Mouse (Mus musculus): ENCODE data around the gene Tfcp2l1. TPM values are rescaled to one million over a fixed set of nuclear protein-coding genes. Genes with fewer than 3 reads are reported as not detected.

Gene Tfcp2l1
- total RNA-seq, 2 experiments from 2014 or later = 2.1 to 2.4 TPM

DNA sequence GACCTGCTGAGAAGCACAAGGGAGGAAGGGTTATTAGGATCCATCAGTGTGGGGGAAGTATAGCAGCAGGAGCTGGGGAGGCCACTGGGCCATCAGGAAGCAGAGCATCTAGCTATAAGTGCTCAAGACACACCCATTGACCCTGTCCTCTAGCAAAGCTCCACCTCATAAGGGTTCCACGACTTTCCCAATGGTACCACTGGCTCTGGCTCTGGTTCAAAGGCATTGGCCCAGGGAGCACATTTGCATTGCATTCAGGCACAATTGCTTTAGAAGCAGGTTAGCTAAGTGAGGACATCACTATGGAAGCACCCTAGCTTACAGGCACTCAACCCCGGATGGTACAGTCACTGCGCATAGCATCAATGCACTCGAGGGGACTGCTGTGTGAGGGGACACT, 46.4 kb downstream of the Tfcp2l1 start:
- Histone ChIP-seq H3K27ac (no peak overlapping the region), H3K4me3 (no peak overlapping the region)
- TF ChIP-seq CTCF (conservative IDR thresholded peaks at IDR 0.05) = no peak
- DNase-seq (ENCODE audit: low spot score in 2 of 2) = no peak

GRCm38 (mm10) chr1:118681980-118682379, 54.2 kb downstream of the Tfcp2l1 start:
- no peak overlapping the region for H3K4me3 ChIP-seq
- TF ChIP-seq CTCF (conservative IDR thresholded peaks at IDR 0.05) = no peak
- DNase-seq (ENCODE audit: low spot score in 2 of 2) = no peak
- H3K27ac ChIP-seq = no peak overlapping the region

DNA sequence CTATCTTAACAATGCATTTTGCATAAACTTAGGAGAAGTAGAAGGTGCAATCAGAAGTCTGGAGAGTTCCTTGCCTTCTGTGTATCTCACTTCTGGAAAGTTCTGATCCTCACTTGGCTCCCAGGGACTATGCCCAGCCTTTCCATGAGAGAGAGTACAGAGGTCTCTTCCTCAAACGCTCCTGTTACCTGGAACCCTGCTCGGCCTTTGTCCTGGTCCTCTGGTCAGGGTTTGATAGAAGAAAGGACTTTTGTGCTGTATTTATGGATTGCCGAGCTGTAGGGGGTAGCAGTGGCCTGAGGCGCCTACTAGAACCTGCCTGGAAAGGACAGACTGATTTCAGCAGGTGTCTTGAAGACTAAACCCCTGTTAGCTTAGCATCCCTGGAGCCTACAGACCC, 55.9 kb downstream of the Tfcp2l1 start:
- DNase-seq (ENCODE audit: low spot score in 2 of 2) = no peak
- no peak for TF ChIP-seq CTCF (conservative IDR thresholded peaks at IDR 0.05)
- no peak overlapping the region for H3K4me3 ChIP-seq
- no peak overlapping the region for H3K27ac ChIP-seq

DNA sequence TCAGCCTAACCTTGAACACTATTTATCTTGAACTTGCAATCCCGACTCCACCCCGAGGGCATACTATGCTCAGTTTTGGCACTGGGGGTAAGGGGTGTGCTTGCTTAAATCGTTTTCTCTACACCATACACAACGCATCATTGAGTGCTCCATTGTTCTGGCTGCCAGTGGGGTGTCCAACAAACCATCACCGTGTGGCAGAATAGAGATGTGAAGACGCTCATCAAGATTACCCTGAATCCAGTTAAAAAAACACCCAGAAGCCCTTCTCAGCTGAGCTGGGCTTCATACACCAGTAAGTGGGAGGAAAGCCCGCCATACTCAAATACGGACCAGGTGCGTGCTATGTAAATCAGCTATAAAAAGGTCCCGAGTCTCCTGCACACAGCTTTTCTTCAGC, 60.0 kb downstream of the Tfcp2l1 start:
- TF ChIP-seq CTCF (conservative IDR thresholded peaks at IDR 0.05) = no peak
- Histone ChIP-seq H3K4me3 (no peak overlapping the region), H3K27ac (no peak overlapping the region)
- DNase-seq (ENCODE audit: low spot score in 2 of 2) = no peak

- no peak for TF ChIP-seq CTCF (conservative IDR thresholded peaks at IDR 0.05)
- DNase-seq (ENCODE audit: low spot score in 2 of 2) = no peak
- Histone ChIP-seq H3K4me3 (no peak overlapping the region), H3K27ac (no peak overlapping the region)
These were observed 62.1 kb downstream of the Tfcp2l1 start for GRCm38 (mm10) chr1:118689830-118690229.

DNA sequence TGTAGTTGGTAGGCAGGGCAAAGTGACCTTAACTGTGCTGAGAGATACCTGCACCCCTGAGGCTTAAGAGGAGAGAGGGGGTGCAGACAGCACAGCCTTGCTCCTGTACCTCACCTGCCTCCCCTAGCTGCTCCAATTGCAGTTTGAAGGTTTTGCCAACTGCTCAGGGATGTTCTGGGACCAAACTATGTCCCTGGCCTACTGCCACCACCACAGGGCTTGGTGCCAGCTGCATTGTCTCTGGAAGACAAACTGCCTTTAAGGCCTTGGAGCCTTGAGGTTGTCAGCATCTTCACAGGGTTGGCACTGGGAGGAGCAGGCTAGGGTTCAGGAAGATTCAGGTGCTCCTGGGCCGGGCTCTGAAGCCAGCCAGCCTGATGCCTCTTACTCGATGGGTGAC, 66.7 kb downstream of the Tfcp2l1 start:
- no peak for DNase-seq (ENCODE audit: low spot score in 2 of 2)
- Histone ChIP-seq H3K4me3 (no peak overlapping the region), H3K27ac (no peak overlapping the region)
- no peak for TF ChIP-seq CTCF (conservative IDR thresholded peaks at IDR 0.05)

DNA sequence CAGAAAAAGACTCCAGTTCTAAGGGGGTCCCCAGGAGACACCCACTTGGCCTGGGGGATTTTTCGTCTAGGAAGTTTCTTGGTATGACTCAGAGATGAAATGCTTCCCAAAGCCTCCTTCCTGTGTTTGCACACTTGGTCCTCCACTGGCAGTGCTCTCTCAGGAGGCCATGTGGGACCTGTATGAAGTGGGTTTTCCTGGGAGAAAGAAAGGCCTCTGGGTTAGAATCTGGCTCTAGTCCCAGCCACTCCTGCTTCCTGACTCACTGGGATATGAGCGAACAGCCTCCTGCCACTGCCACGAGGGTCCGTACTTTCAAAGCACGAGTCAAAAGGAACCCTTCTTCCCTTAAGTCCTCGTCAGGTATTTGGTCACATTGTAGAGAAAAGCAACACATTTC, 70.2 kb downstream of the Tfcp2l1 start:
- Histone ChIP-seq H3K27ac (no peak overlapping the region), H3K4me3 (no peak overlapping the region)
- DNase-seq (ENCODE audit: low spot score in 2 of 2) = no peak
- TF ChIP-seq CTCF (conservative IDR thresholded peaks at IDR 0.05) = no peak

- no peak for TF ChIP-seq CTCF (conservative IDR thresholded peaks at IDR 0.05)
- Histone ChIP-seq H3K4me3 (no peak overlapping the region), H3K27ac (no peak overlapping the region)
- no peak for DNase-seq (ENCODE audit: low spot score in 2 of 2)
These were observed 71.6 kb downstream of the Tfcp2l1 start for GRCm38 (mm10) chr1:118699118-118699890.

DNA sequence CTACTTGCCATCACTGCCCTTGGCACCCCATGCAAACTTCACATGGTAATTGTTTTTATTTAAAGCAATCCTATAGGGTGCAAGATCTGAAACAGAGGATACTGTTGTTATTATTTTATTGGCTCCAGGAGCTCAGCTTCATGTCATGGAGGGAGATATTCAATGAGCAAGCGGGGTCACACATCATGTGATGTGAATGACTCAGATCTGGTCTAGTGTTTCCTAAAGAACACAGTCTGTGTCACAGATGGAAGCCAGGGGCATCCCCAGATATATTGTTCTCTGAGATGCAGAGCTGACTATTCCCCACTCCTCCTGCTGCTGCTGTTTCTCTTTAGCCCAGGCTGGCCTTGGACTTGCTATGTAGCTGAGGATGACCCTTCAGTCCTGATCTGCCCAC, 72.2 kb downstream of the Tfcp2l1 start:
- H3K4me3 ChIP-seq = no peak overlapping the region
- no peak for TF ChIP-seq CTCF (conservative IDR thresholded peaks at IDR 0.05)
- DNase-seq (ENCODE audit: low spot score in 2 of 2) = no peak
- no peak overlapping the region for H3K27ac ChIP-seq

DNA sequence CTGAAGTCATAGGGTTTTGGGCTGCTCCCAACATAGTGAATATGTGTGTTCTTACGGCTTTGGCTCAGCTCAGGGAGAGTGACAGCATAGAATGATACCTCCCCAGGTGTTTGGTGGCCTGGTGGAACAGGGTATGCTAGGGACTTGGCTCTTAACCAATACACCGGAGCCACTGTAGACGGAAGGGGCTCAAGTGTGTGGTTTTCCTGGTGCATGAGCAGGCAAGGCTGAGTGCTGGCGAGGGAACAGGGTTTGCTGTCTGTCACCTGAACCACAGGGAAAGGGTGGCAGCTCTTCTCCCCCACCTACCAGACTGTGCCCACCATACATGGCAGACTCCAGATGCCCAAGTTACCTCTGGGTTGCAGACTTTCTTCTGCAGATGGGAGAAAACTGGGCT, 83.9 kb downstream of the Tfcp2l1 start:
- no peak for TF ChIP-seq CTCF (conservative IDR thresholded peaks at IDR 0.05)
- no peak for DNase-seq (ENCODE audit: low spot score in 2 of 2)
- no peak overlapping the region for H3K4me3 ChIP-seq
- no peak overlapping the region for H3K27ac ChIP-seq

DNA sequence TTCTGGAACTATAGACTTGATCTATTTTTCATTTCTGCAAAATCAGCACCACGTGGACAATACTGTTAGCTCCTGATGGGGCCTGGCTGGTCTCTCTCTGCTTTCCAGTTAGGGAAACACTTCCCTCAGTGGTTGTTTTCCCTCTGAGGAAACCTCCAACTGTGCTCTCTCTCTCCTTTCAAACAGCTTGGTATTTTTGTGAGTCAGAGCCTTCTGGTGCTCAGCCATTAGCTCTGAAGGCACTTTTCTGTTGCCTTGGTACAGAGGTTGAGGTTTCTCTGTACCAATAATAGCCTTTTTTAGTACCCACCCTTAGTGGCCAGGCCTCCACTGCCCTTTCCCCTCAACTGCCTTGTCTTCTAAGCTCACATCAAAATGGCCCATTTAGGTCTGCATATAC, 88.5 kb downstream of the Tfcp2l1 start:
- DNase-seq (ENCODE audit: low spot score in 2 of 2) = peak in 1 of 2 experiments; percentile 16
- TF ChIP-seq CTCF (conservative IDR thresholded peaks at IDR 0.05) = no peak
- H3K27ac ChIP-seq = no peak overlapping the region
- no peak overlapping the region for H3K4me3 ChIP-seq

- H3K4me3 ChIP-seq = no peak overlapping the region
- no peak for TF ChIP-seq CTCF (conservative IDR thresholded peaks at IDR 0.05)
- no peak for DNase-seq (ENCODE audit: low spot score in 2 of 2)
- H3K27ac ChIP-seq = no peak overlapping the region
These were observed 90.3 kb downstream of the Tfcp2l1 start for GRCm38 (mm10) chr1:118718055-118718454.

GRCm38 (mm10) chr1:118719699-118720098, 92.0 kb downstream of the Tfcp2l1 start:
- TF ChIP-seq CTCF (conservative IDR thresholded peaks at IDR 0.05) = no peak
- H3K4me3 ChIP-seq = no peak overlapping the region
- DNase-seq (ENCODE audit: low spot score in 2 of 2) = no peak
- no peak overlapping the region for H3K27ac ChIP-seq

DNA sequence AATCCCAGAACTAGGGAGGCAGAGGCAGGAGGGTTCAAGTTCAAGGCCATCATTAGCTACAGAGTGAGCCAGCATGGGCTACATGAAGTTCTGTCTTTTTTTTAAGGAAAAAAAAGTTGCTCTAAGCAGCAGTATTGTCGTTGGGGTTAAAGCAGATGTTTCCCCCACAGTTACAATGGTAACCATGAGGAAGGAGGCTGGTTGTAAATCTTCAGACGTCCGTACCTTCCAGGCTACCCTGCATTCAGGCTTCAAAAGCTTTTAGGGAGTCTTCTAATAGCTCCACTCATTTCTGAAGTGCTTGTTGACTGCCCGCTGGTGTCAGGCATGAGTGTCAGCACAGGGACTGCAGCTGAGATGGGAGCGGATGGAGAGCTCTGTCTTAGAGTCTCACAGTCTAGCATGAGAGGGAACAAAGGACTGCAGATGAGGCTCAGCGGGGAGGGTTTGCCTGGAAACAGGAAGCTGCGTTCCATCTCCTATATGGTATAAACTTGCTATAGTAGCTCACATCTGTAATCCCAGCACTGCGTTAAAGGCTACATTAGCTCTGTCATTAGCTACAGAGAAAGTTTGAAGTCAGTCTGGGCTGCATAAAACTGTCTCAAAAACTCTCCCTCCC, 92.8 kb downstream of the Tfcp2l1 start:
- no peak for TF ChIP-seq CTCF (conservative IDR thresholded peaks at IDR 0.05)
- no peak overlapping the region for H3K27ac ChIP-seq
- H3K4me3 ChIP-seq = no peak overlapping the region
- no peak for DNase-seq (ENCODE audit: low spot score in 2 of 2)

Data from layer of hippocampus, adult 2 months (tissue).